Mouse (Mus musculus): Measurements from ENCODE around the gene Robo1.

The Robo1 gene

DNA sequence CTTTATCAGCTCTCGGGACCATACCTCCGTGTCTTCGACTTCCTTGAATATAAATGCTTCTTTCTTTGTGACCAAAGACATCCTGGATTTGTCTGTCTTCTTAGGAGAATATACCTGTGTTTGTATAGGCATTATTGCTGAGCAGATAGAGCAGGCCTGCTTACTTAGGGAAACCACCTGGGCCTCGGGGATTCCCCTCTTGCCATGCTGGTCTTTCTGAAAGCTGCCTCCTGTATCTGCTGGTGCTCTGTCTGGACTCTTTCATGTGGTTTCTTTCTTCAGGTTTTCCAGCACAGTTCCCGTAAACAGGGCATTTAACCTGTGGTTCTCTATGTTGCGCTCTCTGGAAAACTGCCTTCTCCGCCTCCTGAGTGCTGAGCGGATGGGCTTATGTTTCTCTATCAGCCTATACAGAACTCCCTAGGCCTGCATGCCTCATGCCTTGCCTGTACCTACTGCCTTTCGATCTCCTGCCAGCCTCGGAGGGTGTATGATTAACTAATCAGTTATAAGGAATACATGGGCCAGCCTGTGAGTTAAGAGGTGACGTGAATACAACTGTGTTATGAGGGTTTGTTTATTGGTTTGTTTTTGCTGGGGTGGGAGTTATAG lies 370.9 kb downstream of the Robo1 start:
- no peak for DNase-seq (ENCODE audit: low spot score in 2 of 2)

DNA sequence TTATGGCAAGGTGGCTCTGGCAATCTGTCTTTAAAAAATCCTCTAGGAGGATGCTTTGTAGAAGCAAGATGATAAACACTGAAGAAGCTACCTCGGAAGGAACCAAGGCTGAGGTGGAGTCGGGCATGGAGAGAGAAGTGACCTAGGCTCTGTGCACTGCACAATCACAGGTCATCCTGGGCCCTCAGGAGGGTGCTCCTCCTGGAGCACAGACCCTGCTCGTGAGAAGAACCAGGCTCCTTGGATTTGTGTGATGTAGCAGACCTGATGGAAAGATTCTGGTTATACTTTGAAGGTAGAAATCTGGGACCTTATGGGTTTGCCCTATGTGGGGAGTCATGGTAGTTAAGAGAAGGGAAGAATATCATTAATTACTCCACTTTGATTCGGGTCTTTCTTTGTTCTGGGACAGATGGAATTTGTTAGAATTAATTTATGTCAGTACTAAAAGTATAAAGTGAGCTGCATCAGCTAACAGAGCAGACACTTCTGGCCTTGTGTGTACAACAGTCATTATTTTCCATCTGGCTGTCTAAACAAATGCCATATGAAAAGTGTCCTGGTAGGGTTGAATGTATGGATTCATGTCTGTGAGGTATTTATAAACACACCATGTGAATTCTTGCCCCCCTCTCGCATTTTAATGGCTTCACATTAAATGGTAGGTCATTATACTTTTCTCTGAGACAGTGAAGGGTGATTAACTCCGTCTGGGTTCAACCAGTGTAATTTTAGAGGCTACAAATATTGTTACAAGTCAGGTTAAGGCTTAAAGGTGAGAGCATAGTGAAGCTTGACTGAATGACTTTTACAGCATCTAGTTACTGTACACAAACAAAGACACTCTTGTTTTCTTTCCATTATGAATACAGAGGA lies 377.7 kb downstream of the Robo1 start:
- DNase-seq (ENCODE audit: low spot score in 2 of 2): no peak

DNA sequence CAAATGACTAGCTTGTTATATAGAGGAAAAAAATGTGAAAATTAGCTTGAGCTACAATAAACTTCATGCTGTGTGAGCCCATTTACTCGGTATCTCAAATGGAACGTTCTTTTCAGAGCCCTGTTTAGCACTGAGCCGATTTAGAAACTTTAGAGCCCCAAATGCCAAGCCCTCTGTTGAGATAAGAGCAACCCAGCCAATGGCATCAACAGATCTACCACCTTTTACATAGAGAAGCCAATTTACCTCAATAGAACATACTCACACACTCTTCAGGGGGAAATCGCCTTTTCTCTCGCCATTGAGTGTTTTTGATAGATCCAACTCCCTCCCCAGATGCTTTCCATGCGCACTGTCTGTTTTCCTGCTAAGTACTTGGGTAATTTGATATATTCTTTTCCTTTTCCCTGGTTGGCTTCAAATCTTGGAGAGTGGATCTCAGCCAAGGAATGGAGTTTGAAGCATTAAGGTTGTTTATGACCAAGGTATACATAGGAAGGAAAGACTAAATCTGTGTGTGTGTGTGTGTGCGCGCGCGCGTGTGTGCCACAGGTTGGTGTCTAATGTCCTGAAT lies 378.5 kb downstream of the Robo1 start:
- no peak for DNase-seq (ENCODE audit: low spot score in 2 of 2)

DNA sequence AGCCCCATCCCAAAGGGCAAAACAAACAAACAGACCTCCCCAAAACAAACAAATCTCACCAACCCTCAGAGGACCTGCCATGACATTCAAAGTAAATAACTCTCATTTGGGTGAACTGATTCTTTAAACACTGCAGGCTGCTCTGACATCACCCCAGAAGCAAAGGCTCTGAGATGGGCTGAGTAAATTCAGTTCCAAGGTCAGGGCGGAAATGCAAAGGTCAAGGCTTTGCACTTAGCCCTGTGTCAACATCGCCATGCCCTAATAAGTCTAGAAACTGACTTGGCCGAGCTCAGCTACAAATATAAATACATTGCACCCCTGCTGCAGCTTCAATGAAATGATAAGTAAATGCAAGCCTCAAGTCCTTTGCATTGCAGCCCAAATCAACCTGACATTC lies 379.5 kb downstream of the Robo1 start:
- no peak for DNase-seq (ENCODE audit: low spot score in 2 of 2)

DNA sequence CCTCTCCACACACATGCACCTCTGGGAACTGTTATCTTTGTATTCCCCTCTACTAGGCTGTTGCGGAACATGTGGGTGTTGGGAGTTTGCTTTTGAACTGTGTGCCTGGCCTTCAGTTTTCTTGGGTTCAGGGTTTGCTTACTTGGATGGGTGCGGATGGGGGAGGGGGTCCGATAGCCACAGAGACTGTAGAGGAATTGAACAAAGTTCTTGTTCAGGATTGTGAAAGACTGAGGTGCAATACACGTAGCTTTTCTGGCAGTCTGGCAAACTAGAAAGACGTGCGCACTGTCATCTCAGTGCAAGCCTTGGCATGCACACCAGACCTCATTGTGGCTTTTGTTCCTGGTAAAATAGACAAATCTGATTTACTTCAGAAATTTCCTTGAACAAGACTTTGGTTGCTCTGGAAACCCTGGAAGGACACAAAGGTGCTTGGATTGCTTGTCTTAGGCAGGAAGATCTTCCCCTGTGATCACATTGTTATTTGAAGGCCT lies 380.1 kb downstream of the Robo1 start:
- DNase-seq (ENCODE audit: low spot score in 2 of 2): no peak

DNA sequence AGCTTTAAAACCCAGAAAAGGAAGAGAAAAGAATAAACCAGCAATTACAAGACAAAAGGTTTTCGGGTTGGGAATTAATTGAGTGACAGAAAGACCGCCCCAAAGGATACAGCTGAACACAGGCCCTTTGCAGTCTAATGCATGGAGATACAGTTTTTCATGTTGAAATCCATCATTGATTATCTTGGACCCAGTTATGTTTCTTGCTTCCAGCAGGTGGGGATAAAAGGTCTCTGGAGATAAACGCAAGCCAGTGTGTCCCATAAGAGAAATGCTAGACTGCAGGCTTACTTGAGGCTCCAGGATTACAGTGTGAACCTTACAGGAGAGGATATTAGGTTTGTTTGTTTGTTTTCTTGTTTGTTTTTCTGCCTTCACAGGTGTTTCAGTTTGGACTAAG lies 383.8 kb downstream of the Robo1 start:
- DNase-seq (ENCODE audit: low spot score in 2 of 2): no peak

DNA sequence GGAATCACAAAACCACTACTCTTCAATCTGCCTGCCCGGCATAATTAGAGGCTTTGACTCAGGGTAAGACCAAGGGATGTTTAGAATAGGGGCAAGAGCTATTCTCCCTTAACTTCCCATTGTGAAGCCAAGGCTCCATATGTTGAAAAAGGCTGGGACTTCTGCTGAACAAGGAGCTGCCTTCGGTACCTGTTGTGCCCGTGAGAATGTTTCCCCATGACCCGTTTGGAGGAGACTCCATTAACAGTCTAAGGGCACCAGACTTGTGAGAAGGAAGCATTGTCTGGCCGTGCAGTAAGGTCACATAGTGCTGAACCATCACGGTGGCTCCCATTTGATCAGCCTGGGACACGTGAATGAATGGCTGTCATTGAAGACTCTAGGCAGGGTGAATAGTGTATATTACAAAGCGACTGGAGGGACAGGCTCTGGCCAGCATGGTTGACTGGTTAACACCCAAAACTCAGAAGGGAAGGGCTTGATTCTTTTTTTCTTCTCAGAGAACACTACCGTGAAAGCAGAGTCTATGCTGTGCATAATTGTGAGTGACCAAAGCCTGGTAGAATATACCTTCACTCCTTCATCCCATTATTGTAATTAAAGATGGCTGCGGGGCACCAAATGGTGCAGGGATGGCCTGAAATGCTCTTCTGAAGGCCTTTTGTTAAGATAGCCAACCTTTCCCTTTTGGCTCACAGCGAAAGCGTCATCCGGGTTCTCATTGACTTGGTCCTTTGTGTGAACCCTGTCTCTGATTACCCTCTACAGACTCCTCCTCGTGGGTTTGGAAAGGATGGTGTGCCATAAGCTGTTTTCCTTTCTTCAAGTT lies 385.6 kb downstream of the Robo1 start:
- no peak for DNase-seq (ENCODE audit: low spot score in 2 of 2)

DNA sequence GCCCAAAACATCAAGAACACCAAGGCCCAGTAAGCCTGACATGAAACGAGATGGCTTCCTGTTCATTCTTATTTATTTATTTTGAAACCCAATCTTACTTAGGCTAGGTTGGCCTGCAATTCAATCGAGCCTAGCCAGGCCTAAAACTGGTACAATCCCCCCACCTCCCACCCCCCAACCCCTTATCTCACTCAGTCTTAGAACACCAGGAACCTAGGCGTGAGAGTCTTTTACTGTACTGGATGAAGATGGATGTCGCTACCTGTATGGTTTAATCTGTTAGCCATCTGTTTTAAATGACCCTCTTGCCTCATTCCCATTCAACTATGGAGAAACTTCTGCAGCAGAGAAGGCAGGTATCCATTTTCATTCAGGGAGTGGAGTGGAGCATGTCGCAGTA lies 386.7 kb downstream of the Robo1 start:
- DNase-seq (ENCODE audit: low spot score in 2 of 2): no peak

DNA sequence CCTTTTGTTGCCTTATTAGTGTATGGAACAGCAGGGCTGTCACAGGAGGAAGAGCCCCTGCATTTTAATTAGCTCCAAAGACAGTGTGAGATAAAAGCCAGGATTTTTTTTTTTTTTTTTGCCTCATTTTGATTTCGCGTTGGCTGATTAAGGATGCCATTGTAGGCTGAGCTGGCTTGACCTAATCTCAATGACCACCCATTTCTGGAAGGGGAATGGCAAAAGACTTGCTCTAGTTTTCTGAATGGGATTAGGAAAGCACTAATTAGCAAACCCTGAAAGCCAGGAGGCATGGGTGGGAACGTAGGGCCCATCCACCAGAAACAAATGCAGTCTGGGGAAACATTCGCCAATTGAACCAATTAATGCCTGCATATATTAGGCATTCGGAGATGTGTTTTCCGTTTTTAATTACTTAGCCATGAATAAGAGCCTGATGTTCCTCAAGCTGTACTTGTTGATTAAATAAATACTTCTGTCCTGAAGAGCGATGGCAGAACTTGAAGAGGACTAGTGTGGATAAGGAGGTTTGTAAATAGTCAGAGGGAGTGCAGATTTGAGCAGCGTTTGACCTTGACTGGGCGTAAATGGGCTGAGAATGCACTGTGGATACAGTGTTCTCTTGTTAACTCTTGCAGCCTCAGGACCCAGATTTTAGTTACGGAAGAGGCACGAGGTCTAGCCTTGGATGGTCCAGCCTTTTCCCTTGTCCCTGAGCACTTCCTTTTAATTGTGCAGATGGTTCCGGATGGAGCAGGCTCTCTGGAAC lies 391.3 kb downstream of the Robo1 start:
- DNase-seq (ENCODE audit: low spot score in 2 of 2): no peak

DNA sequence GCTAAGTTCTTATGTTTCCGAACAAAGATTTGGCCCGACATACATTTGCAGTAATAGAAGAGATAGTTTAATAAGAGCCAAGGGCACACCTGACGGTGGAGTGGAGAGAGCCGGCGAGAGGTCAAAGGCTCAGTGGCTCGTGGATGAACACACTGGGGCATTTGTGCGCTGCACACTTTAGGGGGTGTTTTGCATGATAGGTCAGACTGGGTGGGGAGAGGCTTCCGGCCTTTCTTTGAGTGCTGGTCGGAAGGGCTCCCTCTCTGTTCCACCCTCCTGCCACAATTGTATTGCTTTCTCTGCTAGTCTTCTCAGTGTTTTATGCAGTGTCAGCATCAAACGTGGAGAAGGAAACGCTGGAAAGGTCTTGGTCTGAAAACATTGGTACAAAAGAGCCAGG lies 392.2 kb downstream of the Robo1 start:
- DNase-seq (ENCODE audit: low spot score in 2 of 2): no peak

DNA sequence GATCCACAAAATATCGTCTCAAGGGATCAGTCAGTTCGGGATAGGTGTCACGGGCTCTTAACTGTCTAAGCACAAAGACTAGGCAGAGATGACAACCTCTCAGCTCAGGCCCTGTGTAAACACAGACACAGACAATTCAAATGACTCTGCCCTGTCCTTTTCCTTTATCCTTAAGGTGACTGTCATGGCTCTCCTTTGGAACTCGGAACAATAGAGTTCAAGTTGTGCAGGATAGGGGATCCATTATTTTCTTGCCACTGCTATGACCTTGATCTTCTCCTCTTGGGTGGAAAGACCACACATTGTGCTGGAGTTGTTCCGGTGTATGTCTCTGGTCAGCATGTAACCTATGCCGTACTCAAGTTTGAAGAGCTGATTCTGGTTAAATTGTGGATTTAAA lies 395.4 kb downstream of the Robo1 start:
- no peak for DNase-seq (ENCODE audit: low spot score in 2 of 2)

DNA sequence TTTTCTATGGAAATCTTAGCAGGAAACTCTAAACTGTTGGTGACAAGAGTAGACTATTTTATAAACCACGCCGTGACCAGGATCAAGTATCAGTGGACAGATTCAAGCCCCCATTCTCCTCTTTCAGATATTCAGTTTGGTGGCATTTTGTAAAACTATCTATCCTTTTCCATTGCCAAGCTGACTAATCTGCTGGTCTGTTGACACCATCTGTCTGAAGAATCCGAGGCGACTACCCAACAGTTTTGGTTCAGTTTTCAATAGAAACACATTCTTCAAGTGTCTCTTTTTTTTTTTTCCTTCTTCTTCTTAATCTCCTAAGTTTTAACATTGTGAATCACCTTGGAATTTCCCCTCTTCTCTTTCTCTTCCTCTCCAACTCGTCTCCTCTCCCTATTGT lies 397.7 kb downstream of the Robo1 start:
- no peak for DNase-seq (ENCODE audit: low spot score in 2 of 2)

DNA sequence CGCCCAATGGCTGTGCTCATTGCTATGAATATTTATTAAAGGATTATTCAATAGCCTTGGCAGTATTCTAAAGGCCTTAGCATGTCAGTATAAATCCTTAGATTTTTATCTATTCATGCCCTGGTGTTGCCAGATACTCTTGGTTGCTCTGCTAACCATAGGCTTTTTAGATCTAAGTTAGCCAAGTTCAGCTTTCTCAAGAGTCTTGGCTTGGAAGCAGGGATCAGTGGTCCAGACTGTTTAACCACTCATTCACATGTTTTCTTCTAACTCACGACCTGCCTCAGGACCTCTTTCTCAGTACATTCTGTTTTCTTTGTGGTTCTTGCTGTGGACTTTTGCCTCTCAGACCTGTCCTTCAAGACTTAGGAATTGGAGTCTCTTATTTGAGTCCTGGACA lies 400.4 kb downstream of the Robo1 start:
- no peak for DNase-seq (ENCODE audit: low spot score in 2 of 2)

DNA sequence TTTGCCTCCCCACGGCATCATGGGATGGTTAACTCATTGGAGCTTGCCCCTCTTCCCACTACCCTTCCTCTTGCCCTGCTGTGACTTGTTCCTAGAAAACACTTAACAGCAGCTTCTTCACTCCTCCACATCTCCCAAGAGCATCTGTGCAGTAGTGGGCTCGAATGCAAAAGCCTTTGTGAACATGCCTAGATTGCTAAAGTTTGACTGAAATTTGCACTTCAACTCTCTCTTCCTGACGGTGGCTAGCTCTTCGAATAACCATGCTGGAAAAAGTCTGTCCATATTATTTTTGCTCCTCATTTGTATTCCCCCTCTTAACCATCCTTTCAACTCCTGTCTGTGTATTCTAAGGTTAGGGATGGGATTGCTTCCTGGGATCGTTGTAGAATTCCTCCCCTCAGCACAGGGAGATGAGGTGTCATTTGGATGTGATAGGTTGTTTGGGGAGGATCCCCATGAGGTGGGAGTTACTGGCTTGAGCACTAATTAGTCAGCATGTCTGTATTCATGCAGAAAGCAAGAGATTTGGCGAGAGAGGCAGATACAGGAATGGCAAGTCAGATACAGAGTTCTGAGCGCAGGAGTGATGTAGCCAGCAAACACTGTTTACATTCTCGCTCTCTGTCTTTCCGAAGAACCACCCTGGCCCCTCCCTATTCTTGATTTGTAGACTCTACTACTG lies 409.2 kb downstream of the Robo1 start:
- no peak for DNase-seq (ENCODE audit: low spot score in 2 of 2)

DNA sequence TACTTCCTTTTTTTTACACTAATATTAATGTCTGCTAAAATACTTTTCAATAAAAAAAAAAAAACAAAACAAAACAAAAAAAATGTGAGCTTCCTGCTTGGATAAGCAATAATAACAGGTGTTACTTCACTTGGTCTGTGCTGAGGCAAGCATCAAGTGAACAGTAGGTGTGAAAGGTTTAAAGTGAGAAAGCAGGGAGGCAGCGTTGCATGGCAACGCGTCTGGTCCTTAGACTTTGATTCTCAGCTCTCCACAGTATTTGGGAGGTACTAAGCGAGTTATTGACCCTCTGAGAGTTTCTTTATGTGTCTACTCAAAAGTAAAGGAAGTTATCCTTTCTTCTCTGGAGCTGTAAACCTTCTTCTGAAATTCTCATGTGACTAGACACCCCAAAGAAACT lies 411.0 kb downstream of the Robo1 start:
- DNase-seq (ENCODE audit: low spot score in 2 of 2): no peak

DNA sequence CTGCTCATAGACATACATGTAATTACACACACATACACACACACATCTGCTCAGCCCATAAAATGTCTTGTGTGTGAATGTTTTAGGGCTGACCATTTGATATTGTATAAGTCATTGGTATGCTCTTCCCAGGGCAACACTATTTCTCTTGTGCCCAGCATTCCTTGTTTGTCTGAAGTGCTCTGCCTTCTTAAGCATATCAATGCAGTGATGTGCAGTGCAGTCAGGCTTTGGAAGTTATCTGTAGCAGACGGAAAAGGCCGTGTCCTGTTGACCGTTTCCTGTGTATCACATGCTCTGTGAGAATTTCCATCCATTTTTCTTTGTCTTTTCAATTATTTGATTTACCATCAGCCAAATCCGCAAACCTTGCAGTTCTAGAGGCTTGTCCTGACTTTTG lies 412.9 kb downstream of the Robo1 start:
- DNase-seq (ENCODE audit: low spot score in 2 of 2): no peak

DNA sequence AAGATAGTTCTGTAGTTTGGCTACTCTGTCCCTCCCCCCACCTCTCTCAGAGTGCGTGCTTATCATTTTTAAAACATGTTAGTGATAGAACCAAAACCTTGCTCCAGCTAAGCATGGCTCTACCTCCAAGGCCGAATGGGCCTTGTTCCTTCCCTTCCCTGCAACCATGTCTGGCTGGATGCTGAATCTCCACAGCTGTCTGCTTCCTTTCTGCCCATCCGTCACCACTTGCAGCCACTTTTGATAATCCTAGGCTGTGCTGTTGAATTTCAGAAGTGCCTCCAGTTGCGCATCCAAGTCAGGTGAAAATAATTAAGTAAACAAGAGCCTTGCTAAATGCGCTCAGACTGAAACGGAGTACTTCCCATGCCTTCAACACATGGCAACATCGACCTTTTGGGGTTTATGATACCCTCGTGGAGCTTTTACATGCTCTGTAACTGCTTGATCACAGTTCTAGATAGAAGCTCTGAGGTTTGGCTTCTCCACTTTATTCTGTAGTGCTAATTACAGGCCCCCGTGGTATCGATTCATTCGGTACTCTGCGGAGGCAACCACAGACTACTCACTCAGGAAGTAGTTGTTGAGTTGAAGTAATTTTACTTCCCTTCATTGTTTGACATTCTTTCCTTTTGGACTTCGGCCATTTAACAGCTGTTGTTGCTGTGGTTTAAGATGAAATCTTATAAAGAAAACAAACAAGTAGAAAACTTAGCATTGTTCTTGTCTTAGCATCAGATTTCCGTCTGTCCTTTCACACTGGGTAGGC lies 413.8 kb downstream of the Robo1 start:
- no peak for DNase-seq (ENCODE audit: low spot score in 2 of 2)

DNA sequence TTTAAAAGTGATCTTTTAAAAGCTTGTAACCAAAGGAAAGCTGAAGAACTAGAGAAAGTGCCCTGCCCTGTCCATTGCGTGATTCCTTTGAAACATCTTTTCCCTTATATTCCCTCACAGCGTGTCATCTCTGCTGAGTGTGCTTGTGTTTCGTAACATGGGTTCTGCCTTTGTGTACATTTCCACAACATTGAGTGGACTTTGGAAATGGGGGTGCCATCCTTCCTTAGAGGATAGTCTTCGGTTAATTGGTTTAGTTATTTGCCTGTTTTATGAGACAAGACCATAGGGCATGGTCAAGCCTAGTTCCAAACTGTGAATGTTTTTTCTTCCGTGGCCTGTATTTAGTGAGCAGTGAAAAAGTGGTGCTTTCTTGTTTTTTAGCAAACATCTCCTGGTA lies 426.1 kb downstream of the Robo1 start:
- DNase-seq (ENCODE audit: low spot score in 2 of 2): no peak

DNA sequence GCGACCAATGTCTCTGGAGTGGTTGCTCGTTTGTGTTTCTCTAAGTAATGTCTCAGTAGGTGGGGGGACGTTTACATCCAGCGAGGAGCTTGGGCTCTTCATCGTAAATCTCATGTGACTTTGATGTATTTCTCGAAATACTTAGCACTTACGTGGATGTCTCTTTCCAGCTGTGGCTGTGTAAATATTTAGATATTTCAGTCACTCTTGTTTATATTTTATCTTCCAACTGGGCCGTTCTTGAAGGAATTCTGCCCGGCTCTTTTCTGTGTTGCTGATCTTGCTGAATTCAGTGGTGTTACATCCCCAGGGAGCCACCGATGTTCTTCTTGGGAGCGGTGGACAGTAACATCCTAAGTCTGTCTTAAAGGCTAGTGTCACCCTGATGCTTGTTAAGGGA lies 427.1 kb downstream of the Robo1 start:
- no peak for DNase-seq (ENCODE audit: low spot score in 2 of 2)

DNA sequence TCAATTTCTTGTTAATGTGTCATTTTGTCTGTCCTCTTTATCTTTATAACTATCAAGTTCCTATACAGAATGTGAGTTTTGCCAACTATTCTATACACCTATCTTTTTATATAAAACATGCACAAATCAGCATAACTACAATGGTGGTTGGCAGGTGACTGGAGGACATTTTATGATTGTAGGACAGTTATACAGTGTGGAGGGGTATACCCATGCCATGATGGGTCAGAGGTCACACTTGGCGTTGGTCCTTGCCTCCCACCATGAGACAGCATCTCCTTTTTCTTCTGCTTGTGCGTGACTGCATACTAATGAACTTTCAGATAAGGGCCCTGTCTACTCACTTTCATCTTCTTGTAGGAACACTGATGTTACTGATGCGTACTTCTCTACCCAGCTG lies 427.5 kb downstream of the Robo1 start:
- no peak for DNase-seq (ENCODE audit: low spot score in 2 of 2)

All from spleen, postnatal 14 days (tissue).